Mouse (Mus musculus) heart, postnatal 25 days (tissue): ENCODE results near the gene Glb1l2. TPM values are rescaled to one million over a fixed set of nuclear protein-coding genes. Genes with fewer than 3 reads are reported as not detected.

Experiments used
- DNase-seq: peaks from one replicate; pipeline ENCODE4 v3.0.0; 2022; ENCODE audit warnings: low spot score
- intact Hi-C: fragments of 180-260 bp; cut with DNase I; formaldehyde crosslinking; loops from one replicate; pipeline ENCODE4 v1.15.1; 2025
- total RNA-seq, 2 experiments: library from RNA; stranded (reverse); gene quantifications; 2 replicates each; pipeline ENCODE4 v1.2.3; 2021

The Glb1l2 gene
- total RNA-seq: under 1 TPM; 0.23 to 0.84 TPM

GRCm38 (mm10) chr9:26805935-26806666, at the start of gene Glb1l2:
Gene Glb1l2 (minus strand): TSS chr9:26806468.
- intact Hi-C loops: no loop called here
- peak; percentile 71 for DNase-seq

DNA sequence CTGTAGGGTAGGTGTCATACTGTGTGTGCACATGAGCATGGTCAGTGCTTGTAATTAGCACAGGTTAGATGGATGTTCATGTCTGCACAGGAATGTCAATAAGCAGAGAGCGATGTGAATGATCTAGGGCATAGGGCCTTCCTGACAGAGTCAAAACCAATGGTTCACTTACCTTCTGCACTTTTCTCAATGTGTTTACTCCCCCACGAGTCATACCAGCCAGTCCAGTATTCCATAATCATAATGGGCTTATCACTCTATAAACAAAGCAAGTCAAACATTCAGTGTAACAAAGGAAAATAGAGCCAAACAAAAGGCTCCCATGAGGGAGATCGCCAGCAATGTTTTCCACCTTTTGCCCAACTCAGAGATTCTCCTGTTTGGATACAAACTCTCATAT, 24.8 kb upstream of the Glb1l2 start:
- intact Hi-C loops: no loop called here

DNA sequence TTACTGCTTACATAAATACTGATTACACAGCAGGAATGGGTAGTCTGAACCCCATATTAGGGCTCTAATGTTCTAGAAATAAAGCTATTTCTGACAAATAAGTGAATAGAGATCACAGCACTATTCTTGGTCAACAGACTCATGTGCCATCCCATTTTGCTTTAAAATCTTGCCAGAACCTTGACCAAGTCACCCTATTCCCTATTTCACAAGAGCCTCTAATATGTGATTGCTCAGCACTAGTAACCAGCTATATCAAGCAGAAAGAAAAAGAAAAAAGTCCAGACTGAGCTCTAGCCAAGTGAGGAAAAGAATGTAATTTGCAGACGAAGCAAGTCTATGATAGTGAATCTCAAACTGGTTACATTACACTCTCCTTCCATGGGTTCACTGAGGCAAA, 13.7 kb upstream of the Glb1l2 start:
- intact Hi-C loops: no loop called here
- no peak for DNase-seq

More for the DNA sequence above, 24.8 kb upstream of the Glb1l2 start:
- no peak for DNase-seq

DNA sequence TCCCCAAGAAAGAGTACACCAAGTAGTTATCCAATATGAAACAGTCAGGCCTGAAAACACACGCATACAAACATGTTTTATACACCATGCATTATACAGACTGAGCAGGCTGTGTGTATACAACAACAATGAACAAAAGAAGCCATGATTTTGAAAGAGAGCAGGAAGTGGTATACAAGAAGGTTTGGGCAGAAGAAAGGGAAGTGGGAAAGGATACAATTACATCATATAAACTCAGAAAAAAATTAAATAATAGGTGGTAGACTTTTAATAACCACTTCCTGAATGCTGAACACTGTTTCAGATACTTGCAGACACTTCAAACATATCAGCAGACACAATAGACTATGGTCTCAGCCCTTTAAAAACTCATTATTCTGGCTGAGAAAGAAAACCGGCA, 2.5 kb upstream of the Glb1l2 start:
- no peak for DNase-seq
- intact Hi-C loops: no loop called here

DNA sequence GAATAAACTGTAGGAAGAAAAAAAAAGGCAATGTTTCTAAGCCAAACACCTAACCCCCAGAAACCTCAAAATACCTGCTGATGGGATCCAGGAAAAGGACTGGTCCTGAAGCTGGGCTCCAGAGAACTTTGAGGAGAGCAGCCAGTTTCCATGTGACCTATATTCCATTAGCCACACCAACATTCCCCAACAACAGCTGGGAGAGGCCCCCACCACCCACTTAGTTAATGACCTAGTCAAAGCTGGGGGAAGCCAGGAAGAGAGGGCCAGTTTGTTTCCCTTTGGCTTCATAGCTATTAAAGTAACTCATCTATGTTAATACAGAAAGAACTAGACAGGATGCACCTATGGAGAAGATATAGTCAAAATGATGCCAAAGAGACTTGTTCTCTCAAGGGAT, 1.9 kb downstream of the Glb1l2 start:
- intact Hi-C loops: no loop called here
- no peak for DNase-seq

DNA sequence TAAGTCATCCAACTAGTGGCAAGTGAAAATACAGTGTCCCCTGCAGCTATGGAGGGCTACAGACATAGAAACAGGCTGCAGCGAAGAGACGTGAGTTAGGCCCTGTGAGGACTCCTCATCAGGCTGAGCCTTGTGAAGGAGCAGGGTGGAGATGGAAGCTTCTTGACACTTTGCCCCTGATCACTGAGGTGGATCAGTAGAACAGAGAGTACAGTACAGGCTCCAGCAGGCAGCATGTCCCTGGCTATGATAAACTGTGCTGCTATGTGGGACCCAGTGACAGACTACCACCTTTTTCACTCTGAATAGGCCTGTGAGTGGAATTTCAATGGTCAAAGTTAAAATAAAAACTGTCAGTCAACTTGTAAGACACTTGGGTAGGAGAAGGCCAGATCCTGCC, 5.9 kb downstream of the Glb1l2 start:
- intact Hi-C loops: no loop called here
- DNase-seq: no peak

- intact Hi-C loops: no loop called here
- no peak for DNase-seq
These were observed 7.5 kb downstream of the Glb1l2 start for GRCm38 (mm10) chr9:26798731-26799130.

DNA sequence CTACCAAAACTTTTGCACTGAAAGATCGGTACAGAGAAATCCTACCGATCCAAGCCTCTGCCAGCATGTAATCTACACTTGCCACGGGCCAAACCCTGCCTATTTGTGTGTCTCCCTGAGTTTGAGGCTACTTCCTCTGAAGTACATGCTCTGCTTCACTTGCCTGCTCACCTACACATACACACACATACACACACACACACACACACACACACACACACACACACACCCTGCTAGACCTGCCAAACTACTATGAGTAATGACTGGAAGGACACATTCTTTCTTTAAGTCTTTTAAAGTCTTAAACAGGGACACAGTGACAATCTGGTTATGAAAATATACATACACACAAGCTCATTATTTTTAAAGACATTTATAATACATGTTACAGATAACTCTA, 8.1 kb downstream of the Glb1l2 start:
- DNase-seq: no peak
- intact Hi-C loops: no loop called here

GRCm38 (mm10) chr9:26792829-26793228, 13.4 kb downstream of the Glb1l2 start:
- intact Hi-C loops: no loop called here
- DNase-seq: no peak

DNA sequence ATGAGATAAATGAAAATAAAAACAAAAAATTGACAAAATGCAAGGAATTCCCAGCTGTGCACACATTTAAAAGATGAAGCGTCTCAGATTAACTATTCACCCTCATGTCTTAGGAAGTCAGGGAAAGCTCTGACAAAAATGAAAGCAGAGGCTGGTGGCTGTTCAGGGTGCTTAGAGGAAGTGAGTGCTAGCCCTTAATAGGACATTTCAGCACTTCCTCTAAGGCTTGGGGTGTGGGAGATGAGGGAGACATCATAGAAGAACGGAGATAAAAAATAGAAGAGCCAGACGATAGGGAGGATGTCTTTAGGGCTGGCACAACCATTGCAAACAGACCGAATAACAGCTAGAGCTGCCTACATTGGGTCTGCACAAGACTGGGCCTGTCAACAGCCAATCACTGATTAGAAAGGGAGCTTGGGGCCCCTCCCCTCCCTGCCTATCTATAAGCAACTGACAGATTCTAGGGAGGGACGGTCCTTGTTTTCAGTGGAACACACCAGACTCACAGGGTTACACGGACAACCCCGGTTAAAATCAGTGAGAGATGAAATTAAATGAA, 22.8 kb downstream of the Glb1l2 start:
- no peak for DNase-seq
- intact Hi-C loops: no loop called here

DNA sequence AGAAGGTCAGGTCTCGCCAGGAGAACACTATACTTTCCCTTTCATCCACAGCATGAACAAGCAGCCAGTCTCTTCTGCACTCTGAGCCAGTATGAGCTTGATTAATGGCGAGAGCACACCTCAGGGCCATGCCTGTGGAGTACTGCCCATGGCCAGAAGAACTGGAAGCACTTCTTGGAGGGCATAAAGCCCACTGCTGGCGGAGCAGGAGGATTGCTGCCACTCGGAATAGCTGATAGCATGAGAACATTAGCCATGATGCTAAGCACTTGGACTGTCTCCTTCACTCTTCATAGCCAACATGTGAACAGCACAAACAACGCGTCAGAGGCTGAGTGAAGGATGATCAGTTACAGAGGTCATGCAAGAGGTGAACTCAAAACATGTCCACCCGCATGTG, 27.8 kb downstream of the Glb1l2 start:
- no peak for DNase-seq
- intact Hi-C loops: no loop called here

GRCm38 (mm10) chr9:26776122-26776902, 30.0 kb downstream of the Glb1l2 start:
- no peak for DNase-seq
- intact Hi-C loops: loop anchor here (2.0 kb wide), 1 partner anchor 1120 kb away; no protein-coding TSS in a partner anchor

- no peak for DNase-seq
- intact Hi-C loops: loop anchor here (2.0 kb wide), 1 partner anchor 1119 kb away; no protein-coding TSS in a partner anchor
These were observed 30.6 kb downstream of the Glb1l2 start for GRCm38 (mm10) chr9:26775700-26776099.

DNA sequence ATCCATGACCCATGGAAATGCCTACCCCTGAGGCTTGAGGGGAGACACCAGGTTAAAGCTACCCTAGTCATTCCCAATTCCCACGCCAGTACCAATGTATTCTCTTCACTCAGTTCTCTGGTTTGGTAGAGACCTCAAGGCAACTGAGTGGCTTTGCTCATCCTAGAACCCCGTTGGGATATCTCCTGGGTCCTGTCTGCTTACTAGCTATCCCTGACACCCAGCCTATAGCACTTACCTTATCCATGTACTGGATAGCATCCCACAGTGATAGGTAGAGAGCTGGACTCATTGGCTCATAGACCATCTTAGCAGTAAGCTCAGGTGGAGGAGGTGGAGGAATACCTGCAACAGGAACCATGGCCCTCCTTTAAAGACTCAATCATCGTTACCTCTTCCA, 38.1 kb downstream of the Glb1l2 start:
- intact Hi-C loops: no loop called here
- DNase-seq: no peak

GRCm38 (mm10) chr9:26762477-26762876, 43.8 kb downstream of the Glb1l2 start:
- intact Hi-C loops: no loop called here
- no peak for DNase-seq

GRCm38 (mm10) chr9:26760576-26760975, 45.7 kb downstream of the Glb1l2 start:
- DNase-seq: no peak
- intact Hi-C loops: no loop called here

- DNase-seq: no peak
- intact Hi-C loops: no loop called here
These were observed 46.2 kb downstream of the Glb1l2 start for GRCm38 (mm10) chr9:26760081-26760480.

DNA sequence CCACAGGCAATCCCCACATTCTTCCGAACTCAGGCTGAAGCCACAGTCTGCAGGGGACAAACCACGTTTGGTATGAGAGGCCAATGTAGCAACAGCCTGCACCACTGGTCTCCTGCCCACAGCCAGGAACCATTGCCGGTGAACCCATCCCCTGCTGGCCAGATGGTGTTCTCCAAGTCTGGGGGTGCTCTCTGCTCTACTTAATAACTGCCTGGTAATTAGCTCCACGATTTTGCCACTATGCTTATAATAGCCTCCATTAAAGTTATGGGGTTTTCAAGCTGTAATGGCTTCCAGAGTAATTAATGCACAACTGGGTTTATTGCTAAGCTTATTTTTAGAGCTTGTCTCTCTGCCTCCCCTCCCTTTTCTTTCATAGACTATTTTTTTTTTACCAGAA, 57.4 kb downstream of the Glb1l2 start:
- no peak for DNase-seq
- intact Hi-C loops: no loop called here

- DNase-seq: no peak
- intact Hi-C loops: no loop called here
These were observed 59.1 kb downstream of the Glb1l2 start for GRCm38 (mm10) chr9:26747121-26747520.

GRCm38 (mm10) chr9:26742817-26743216, 63.5 kb downstream of the Glb1l2 start:
- no peak for DNase-seq
- intact Hi-C loops: no loop called here

DNA sequence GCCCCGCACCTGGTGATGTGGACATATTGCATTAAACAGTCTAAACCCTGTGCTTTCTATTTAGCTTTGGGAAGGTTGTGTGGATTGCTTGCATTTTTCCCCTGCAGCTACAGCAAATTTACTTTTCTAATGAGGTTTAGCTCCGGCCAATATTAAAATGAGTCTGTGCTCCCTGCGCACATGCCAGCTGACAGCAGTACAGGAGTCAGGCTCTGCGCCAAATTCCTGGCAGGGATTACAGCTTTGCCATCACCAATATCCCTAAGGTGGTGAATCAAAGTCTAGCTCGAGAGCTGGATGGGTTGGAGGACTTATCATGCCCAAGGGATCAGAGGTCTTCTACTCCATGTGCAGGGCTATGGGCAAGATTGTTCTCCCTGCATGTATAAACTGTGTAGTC, 69.2 kb downstream of the Glb1l2 start:
- no peak for DNase-seq
- intact Hi-C loops: no loop called here
